Mouse (Mus musculus) megakaryocyte, embryonic 14.5 days (primary cell): Measurements from ENCODE around the gene Ccdc34.

ENCODE experiments used
- FLI1 ChIP-seq: IDR thresholded peaks from 2 replicates; pipeline ENCODE4 v1.6.1; 2012; ENCODE audit warnings: low read length, inconsistent platforms, mixed read lengths
- GATA1 ChIP-seq: IDR thresholded peaks from 3 replicates; pipeline ENCODE4 v1.6.1; 2012; ENCODE audit warnings: mixed read lengths, low read length, inconsistent platforms, borderline replicate concordance

DNA sequence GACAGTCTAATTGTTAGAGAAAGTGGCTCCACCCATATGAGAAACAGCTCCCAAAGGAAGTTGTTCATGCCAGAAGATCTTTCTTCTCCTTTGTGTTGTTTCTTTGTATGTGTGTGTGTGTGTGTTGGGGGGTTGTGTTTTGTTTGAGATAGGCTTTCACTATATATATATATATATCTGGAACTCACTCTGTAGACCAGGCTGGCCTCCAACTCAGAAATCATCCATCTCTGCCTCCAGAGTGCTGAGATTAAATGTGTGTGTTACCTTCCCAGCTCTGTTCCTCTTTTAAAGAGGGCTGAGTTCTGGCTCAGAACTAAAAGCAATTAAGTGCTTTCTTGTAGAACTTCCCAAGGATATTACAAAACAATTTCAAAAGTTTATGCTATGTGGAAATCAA is 8.2 kb upstream of the Ccdc34 start:
- TF ChIP-seq GATA1 = no peak
- TF ChIP-seq FLI1 = no peak
